13 mouse cellular contexts compared by ENCODE assay signal in the genomic region with DNA sequence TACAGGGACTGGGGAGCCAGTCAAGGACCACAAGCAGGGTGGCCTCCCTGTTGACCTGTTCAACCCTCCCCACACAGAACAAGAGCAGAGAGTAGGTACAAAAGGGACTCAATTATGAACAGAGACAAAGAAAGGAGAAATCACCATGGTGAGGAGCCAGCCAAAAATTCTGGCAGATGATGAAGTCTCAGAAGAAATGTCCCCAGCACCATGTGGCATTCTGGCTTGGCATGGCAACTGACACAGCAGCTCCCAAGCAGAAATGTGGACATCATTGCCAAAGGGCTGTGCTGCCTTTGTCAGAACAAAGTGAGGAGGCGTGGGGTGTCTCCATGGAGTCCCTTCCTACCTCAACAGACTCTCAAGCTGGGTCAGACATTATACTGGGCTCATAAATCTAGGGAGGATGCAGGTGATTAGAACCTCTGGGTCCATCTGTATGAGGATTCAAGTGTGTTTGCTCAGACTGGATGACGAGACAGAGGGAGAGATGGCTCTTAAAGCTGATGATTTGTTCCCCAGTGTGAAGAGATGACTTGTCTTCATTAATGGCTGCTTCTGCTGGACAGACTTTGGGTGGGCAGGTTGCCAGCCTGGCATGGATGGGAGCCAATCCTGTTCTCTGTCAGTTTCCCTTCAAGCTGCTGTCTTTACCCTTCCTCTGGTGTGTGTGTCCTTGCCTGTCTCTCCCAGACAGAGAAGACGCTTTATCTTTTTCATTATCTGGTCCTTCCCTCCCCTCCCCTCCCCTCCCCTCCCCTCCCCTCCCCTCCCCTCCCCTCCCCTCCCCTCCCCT.
DNase-seq lines count a peak whose midpoint lies in the region; ATAC-seq lines count a peak whose summit lies in the region.
"Had no signal": no experiment of that assay in that cellular context is flagged by ENCODE, and none has a peak within 500 bp of the region (broad histone marks: within the 10 kb centered on the region; RNA-seq: fewer than 3 reads in every experiment).

No protein-coding gene starts in this region.

- 47% methylated on average over 3 of the region's 3 CpGs for WGBS in forebrain, embryonic 15.5 days
- WGBS in forebrain, embryonic 10.5 days: 81% methylated on average over 3 of the region's 3 CpGs
- WGBS in intestine, embryonic 15.5 days: 75% methylated on average over 3 of the region's 3 CpGs

- DNase-seq in forebrain, embryonic 10.5 days (ENCODE audit: extremely low spot score, low spot score): no peak
- peak; percentile 69 for DNase-seq in MN1 (ENCODE audit: low spot score)
- DNase-seq in cerebellum, adult 8-10 months: peak; percentile 15
- DNase-seq in layer of hippocampus, adult 18-20 months (ENCODE audit: low spot score in 2 of 2): peak; percentile 34 to 62
- DNase-seq in embryo, embryonic 10.5 days (ENCODE audit: low spot score): no peak
- DNase-seq in heart, adult 9 months (ENCODE audit: low spot score in 2 of 2): no peak
- DNase-seq: heart, adult 18-20 months had no signal

- no peak overlapping the region for H3K27ac ChIP-seq in forebrain, embryonic 15.5 days (replicated peaks)
- no peak overlapping the region for H3K27ac ChIP-seq in forebrain, embryonic 10.5 days
- no peak overlapping the region for H3K27ac ChIP-seq in intestine, embryonic 15.5 days
- H3K27ac ChIP-seq: liver, embryonic 15.5 days; midbrain, embryonic 12.5 days had no signal

- H3K9ac ChIP-seq in forebrain, embryonic 15.5 days (replicated peaks): no peak overlapping the region
- H3K9ac ChIP-seq in intestine, embryonic 15.5 days: no peak overlapping the region
- H3K9ac ChIP-seq: liver, embryonic 15.5 days; midbrain, embryonic 12.5 days had no signal

- H3K4me1 ChIP-seq in forebrain, embryonic 15.5 days: no peaks in the 10 kb centered on the region
- H3K4me1 ChIP-seq in forebrain, embryonic 10.5 days: no peaks in the 10 kb centered on the region
- H3K4me1 ChIP-seq in intestine, embryonic 15.5 days (replicated peaks): no peaks in the 10 kb centered on the region
- H3K4me1 ChIP-seq: liver, embryonic 15.5 days; midbrain, embryonic 12.5 days had no signal

- no peak overlapping the region for H3K4me2 ChIP-seq in forebrain, embryonic 15.5 days (replicated peaks)
- H3K4me2 ChIP-seq in intestine, embryonic 15.5 days (replicated peaks): no peak overlapping the region
- H3K4me2 ChIP-seq: liver, embryonic 15.5 days; midbrain, embryonic 12.5 days had no signal

- no peaks in the 10 kb centered on the region for H3K27me3 ChIP-seq in forebrain, embryonic 15.5 days
- H3K27me3 ChIP-seq in forebrain, embryonic 10.5 days (ENCODE audit: poor library complexity, severe bottlenecking): no peaks in the 10 kb centered on the region
- H3K27me3 ChIP-seq in intestine, embryonic 15.5 days (replicated peaks): no peaks in the 10 kb centered on the region
- H3K27me3 ChIP-seq: liver, embryonic 15.5 days; midbrain, embryonic 12.5 days had no signal

- H3K9me3 ChIP-seq in forebrain, embryonic 15.5 days: no peaks in the 10 kb centered on the region
- no peaks in the 10 kb centered on the region for H3K9me3 ChIP-seq in forebrain, embryonic 10.5 days
- H3K9me3 ChIP-seq in intestine, embryonic 15.5 days: no peaks in the 10 kb centered on the region
- H3K9me3 ChIP-seq: liver, embryonic 15.5 days; midbrain, embryonic 12.5 days had no signal

- no peaks in the 10 kb centered on the region for H3K36me3 ChIP-seq in forebrain, embryonic 15.5 days
- no peaks in the 10 kb centered on the region for H3K36me3 ChIP-seq in forebrain, embryonic 10.5 days (replicated peaks)
- no peaks in the 10 kb centered on the region for H3K36me3 ChIP-seq in intestine, embryonic 15.5 days
- H3K36me3 ChIP-seq: liver, embryonic 15.5 days; midbrain, embryonic 12.5 days had no signal

- no peak overlapping the region for H3K4me3 ChIP-seq in forebrain, embryonic 15.5 days
- H3K4me3 ChIP-seq in forebrain, embryonic 10.5 days: no peak overlapping the region
- H3K4me3 ChIP-seq in intestine, embryonic 15.5 days (replicated peaks): no peak overlapping the region
- H3K4me3 ChIP-seq: erythroblast, embryonic 14.5 days; liver, embryonic 15.5 days; midbrain, embryonic 12.5 days had no signal

- ATAC-seq in forebrain, embryonic 15.5 days (replicated peaks): peak; percentile 61; the same call in 1 of the 2 replicates
- ATAC-seq in intestine, embryonic 15.5 days: no peak
- ATAC-seq: intestine, postnatal 0 days had no signal

Comparison
In these comparisons a context has a peak if more than half of its experiments do, and no peak if none do; other contexts are left out.
1. DNase-seq: peak in MN1 (single experiment), cerebellum, adult 8-10 months (single experiment) and layer of hippocampus, adult 18-20 months (2 of 2); none in forebrain, embryonic 10.5 days (single experiment), embryo, embryonic 10.5 days (single experiment) and heart, adult 9 months (0 of 2).